Mouse (Mus musculus): Measurements from ENCODE around the gene Pmf1. TPM values are rescaled to one million over a fixed set of nuclear protein-coding genes. Genes with fewer than 3 reads are reported as not detected.

Gene Pmf1
- polyA plus RNA-seq, 1 experiment from 2014 or later: 118 TPM

DNA sequence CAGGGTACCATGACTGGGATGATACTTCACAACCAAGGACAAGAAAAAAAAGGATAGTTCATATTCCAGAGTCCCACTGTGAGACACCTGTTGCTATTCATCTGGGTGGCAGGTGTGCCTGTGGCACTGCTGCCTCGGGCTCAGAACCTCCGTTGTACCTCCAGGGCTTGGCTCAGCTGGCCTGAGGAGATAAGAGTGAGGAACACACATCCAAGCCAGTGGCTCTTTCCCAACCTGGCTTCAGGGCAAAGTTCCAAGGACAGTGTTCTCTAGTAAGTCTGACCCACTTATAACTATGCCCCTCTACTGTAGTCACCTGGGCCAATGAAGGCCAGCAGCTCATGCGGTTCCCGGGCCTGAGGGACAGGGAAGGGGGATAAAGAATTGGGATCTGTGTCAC, 1.6 kb upstream of the Pmf1 start:
- H3K36me3 ChIP-seq (ENCODE audit: control insufficient read depth, insufficient read depth, low read length): peaks cover 7% of the 10 kb centered on the region
- no peaks in the 10 kb centered on the region for H3K9me3 ChIP-seq (ENCODE audit: control insufficient read depth, low read length)
- WGBS: 86% methylated on average over 4 of the region's 4 CpGs
- DNase-seq (ENCODE audit: low spot score): no peak
- H3K9ac ChIP-seq (ENCODE audit: low read length): no peak overlapping the region
- H3K27ac ChIP-seq (ENCODE audit: low read depth, low read length): no peak overlapping the region
- H3K27me3 ChIP-seq (ENCODE audit: control insufficient read depth, insufficient read depth, low read length): no peaks in the 10 kb centered on the region
- H3K4me1 ChIP-seq (ENCODE audit: control insufficient read depth, insufficient read depth, low read length): peaks cover 3% of the 10 kb centered on the region; the same call in 1 of the 2 replicates
- no peak overlapping the region for H3K4me2 ChIP-seq (ENCODE audit: low read depth)
- H3K4me3 ChIP-seq (ENCODE audit: low read depth, low read length): no peak overlapping the region
- no peak for ATAC-seq (ENCODE audit: insufficient read depth, low FRiP score, low TSS enrichment)

- Histone ChIP-seq H3K4me1 (ENCODE audit: control insufficient read depth, insufficient read depth, low read length) (peaks cover 3% of the 10 kb centered on the region; the same call in 1 of the 2 replicates), H3K9me3 (ENCODE audit: control insufficient read depth, low read length) (no peaks in the 10 kb centered on the region), H3K27me3 (ENCODE audit: control insufficient read depth, insufficient read depth, low read length) (no peaks in the 10 kb centered on the region), H3K36me3 (ENCODE audit: control insufficient read depth, insufficient read depth, low read length) (peaks cover 4% of the 10 kb centered on the region; the same call in 1 of the 2 replicates), H3K27ac (ENCODE audit: low read depth, low read length) (no peak overlapping the region), H3K4me3 (ENCODE audit: low read depth, low read length) (peak overlapping the region; percentile 60), H3K9ac (ENCODE audit: low read length) (no peak overlapping the region), H3K4me2 (ENCODE audit: low read depth) (peak overlapping the region; percentile 70)
- no peak for DNase-seq (ENCODE audit: low spot score)
- whole genome bisulfite sequencing: 24% methylated on average over 7 of the region's 7 CpGs
- ATAC-seq (ENCODE audit: insufficient read depth, low FRiP score, low TSS enrichment): no peak
Measured at GRCm38 (mm10) chr3:88410645-88411031, 507 bp upstream of the Pmf1 start.

GRCm38 (mm10) chr3:88408953-88409352, 1.2 kb downstream of the Pmf1 start:
- no peak for DNase-seq (ENCODE audit: low spot score)
- Histone ChIP-seq H3K4me1 (ENCODE audit: control insufficient read depth, insufficient read depth, low read length) (peaks cover 3% of the 10 kb centered on the region; the same call in 1 of the 2 replicates), H3K9ac (ENCODE audit: low read length) (peak overlapping the region; percentile 84; the same call in 1 of the 2 replicates), H3K27ac (ENCODE audit: low read depth, low read length) (no peak overlapping the region), H3K4me3 (ENCODE audit: low read depth, low read length) (peak overlapping the region; percentile 60), H3K9me3 (ENCODE audit: control insufficient read depth, low read length) (no peaks in the 10 kb centered on the region), H3K4me2 (ENCODE audit: low read depth) (peak overlapping the region; percentile 70), H3K36me3 (ENCODE audit: control insufficient read depth, insufficient read depth, low read length) (no peaks in the 10 kb centered on the region; the same call in 1 of the 2 replicates), H3K27me3 (ENCODE audit: control insufficient read depth, insufficient read depth, low read length) (no peaks in the 10 kb centered on the region)
- ATAC-seq (ENCODE audit: insufficient read depth, low FRiP score, low TSS enrichment): no peak
- 73% methylated on average over 5 of the region's 5 CpGs for WGBS

GRCm38 (mm10) chr3:88407529-88407928, 2.6 kb downstream of the Pmf1 start:
- H3K4me2 ChIP-seq (ENCODE audit: low read depth): no peak overlapping the region
- no peaks in the 10 kb centered on the region for H3K27me3 ChIP-seq (ENCODE audit: control insufficient read depth, insufficient read depth, low read length)
- ATAC-seq (ENCODE audit: insufficient read depth, low FRiP score, low TSS enrichment) (no peak), DNase-seq (ENCODE audit: low spot score) (no peak)
- H3K4me1 ChIP-seq (ENCODE audit: control insufficient read depth, insufficient read depth, low read length): peaks cover 3% of the 10 kb centered on the region; the same call in 1 of the 2 replicates
- no peaks in the 10 kb centered on the region for H3K9me3 ChIP-seq (ENCODE audit: control insufficient read depth, low read length)
- no peak overlapping the region for H3K9ac ChIP-seq (ENCODE audit: low read length)
- WGBS: 54% methylated on average over 7 of the region's 7 CpGs
- H3K36me3 ChIP-seq (ENCODE audit: control insufficient read depth, insufficient read depth, low read length): no peaks in the 10 kb centered on the region; the same call in 1 of the 2 replicates
- no peak overlapping the region for H3K27ac ChIP-seq (ENCODE audit: low read depth, low read length)
- no peak overlapping the region for H3K4me3 ChIP-seq (ENCODE audit: low read depth, low read length)

GRCm38 (mm10) chr3:88407090-88407489, 3.0 kb downstream of the Pmf1 start:
- Histone ChIP-seq H3K9me3 (ENCODE audit: control insufficient read depth, low read length) (no peaks in the 10 kb centered on the region), H3K36me3 (ENCODE audit: control insufficient read depth, insufficient read depth, low read length) (peaks cover 2% of the 10 kb centered on the region; the same call in 1 of the 2 replicates), H3K27me3 (ENCODE audit: control insufficient read depth, insufficient read depth, low read length) (no peaks in the 10 kb centered on the region), H3K4me3 (ENCODE audit: low read depth, low read length) (no peak overlapping the region), H3K4me1 (ENCODE audit: control insufficient read depth, insufficient read depth, low read length) (peaks cover 3% of the 10 kb centered on the region; the same call in 1 of the 2 replicates), H3K9ac (ENCODE audit: low read length) (no peak overlapping the region), H3K4me2 (ENCODE audit: low read depth) (no peak overlapping the region), H3K27ac (ENCODE audit: low read depth, low read length) (no peak overlapping the region)
- peak; percentile 78 for DNase-seq (ENCODE audit: low spot score)
- WGBS: 4% methylated on average over 2 of the region's 2 CpGs
- no peak for ATAC-seq (ENCODE audit: insufficient read depth, low FRiP score, low TSS enrichment)

- WGBS: 92% methylated on average over 10 of the region's 10 CpGs
Measured at GRCm38 (mm10) chr3:88403522-88404230, 6.5 kb downstream of the Pmf1 start.

DNA sequence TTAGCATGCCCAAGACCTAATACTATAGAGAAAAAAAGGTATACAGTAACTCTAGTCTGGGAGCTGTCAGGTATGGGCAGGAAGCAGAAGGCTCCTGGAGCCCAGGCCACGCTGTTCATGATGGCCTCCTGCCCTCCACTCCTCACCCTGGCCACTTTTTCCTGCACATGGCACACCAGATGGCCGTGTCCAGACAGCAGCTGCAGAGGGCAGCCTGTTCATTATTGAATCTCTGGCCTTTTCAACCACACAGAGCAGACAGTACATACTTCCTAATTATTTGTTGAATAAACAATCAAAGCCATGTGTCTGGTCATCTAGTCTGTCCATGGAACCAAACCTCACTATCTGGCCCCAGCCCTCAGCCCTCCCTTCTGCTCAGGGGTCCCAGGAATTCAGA, 11.5 kb downstream of the Pmf1 start:
- WGBS: 88% methylated on average over 2 of the region's 2 CpGs
- Histone ChIP-seq H3K27me3 (ENCODE audit: control insufficient read depth, insufficient read depth, low read length) (no peaks in the 10 kb centered on the region), H3K4me2 (ENCODE audit: low read depth) (no peak overlapping the region), H3K4me1 (ENCODE audit: control insufficient read depth, insufficient read depth, low read length) (no peaks in the 10 kb centered on the region), H3K27ac (ENCODE audit: low read depth, low read length) (no peak overlapping the region), H3K9me3 (ENCODE audit: control insufficient read depth, low read length) (no peaks in the 10 kb centered on the region), H3K4me3 (ENCODE audit: low read depth, low read length) (no peak overlapping the region), H3K9ac (ENCODE audit: low read length) (no peak overlapping the region), H3K36me3 (ENCODE audit: control insufficient read depth, insufficient read depth, low read length) (peaks cover 2% of the 10 kb centered on the region; the same call in 1 of the 2 replicates)
- ATAC-seq (ENCODE audit: insufficient read depth, low FRiP score, low TSS enrichment) (no peak), DNase-seq (ENCODE audit: low spot score) (no peak)

More at GRCm38 (mm10) chr3:88403522-88404230, 6.5 kb downstream of the Pmf1 start:
- ATAC-seq (ENCODE audit: insufficient read depth, low FRiP score, low TSS enrichment): no peak
- 0 out of 2 replicates have a peak, but pooled peaks cover 2% of the 10 kb centered on the region for H3K4me1 ChIP-seq (ENCODE audit: control insufficient read depth, insufficient read depth, low read length)
- H3K27ac ChIP-seq (ENCODE audit: low read depth, low read length): no peak overlapping the region
- no peaks in the 10 kb centered on the region for H3K27me3 ChIP-seq (ENCODE audit: control insufficient read depth, insufficient read depth, low read length)
- H3K4me2 ChIP-seq (ENCODE audit: low read depth): no peak overlapping the region
- H3K9me3 ChIP-seq (ENCODE audit: control insufficient read depth, low read length): no peaks in the 10 kb centered on the region
- peaks cover 2% of the 10 kb centered on the region; the same call in 1 of the 2 replicates for H3K36me3 ChIP-seq (ENCODE audit: control insufficient read depth, insufficient read depth, low read length)
- DNase-seq (ENCODE audit: low spot score): no peak
- H3K9ac ChIP-seq (ENCODE audit: low read length): no peak overlapping the region
- H3K4me3 ChIP-seq (ENCODE audit: low read depth, low read length): no peak overlapping the region

DNA sequence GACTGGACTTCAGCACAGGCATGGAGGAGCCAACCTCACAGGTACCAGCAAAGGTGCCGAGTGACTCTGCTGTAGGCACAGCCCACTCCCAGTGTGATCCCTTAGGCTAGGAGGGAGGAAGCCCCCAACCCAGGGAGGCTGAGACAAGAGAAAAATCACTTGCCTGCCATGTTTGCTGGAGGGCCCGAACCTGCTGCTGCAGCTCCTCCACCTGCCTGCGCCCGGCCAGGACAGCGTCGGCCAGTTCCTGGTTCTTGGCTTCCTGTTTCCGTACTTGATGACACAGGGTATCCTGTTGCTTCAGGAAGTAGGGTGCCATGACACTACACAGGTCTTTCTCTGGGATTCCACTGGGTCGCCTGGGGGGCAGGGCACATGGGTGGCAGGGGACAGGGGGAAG, 14.4 kb downstream of the Pmf1 start:
- DNase-seq (ENCODE audit: low spot score) (no peak), ATAC-seq (ENCODE audit: insufficient read depth, low FRiP score, low TSS enrichment) (no peak)
- no peaks in the 10 kb centered on the region for H3K27me3 ChIP-seq (ENCODE audit: control insufficient read depth, insufficient read depth, low read length)
- H3K4me2 ChIP-seq (ENCODE audit: low read depth): no peak overlapping the region
- 93% methylated on average over 8 of the region's 8 CpGs for WGBS
- H3K4me3 ChIP-seq (ENCODE audit: low read depth, low read length): no peak overlapping the region
- no peak overlapping the region for H3K27ac ChIP-seq (ENCODE audit: low read depth, low read length)
- no peaks in the 10 kb centered on the region; the same call in 1 of the 2 replicates for H3K36me3 ChIP-seq (ENCODE audit: control insufficient read depth, insufficient read depth, low read length)
- no peaks in the 10 kb centered on the region for H3K9me3 ChIP-seq (ENCODE audit: control insufficient read depth, low read length)
- H3K9ac ChIP-seq (ENCODE audit: low read length): no peak overlapping the region
- H3K4me1 ChIP-seq (ENCODE audit: control insufficient read depth, insufficient read depth, low read length): no peaks in the 10 kb centered on the region

- no peaks in the 10 kb centered on the region; the same call in 1 of the 2 replicates for H3K36me3 ChIP-seq (ENCODE audit: control insufficient read depth, insufficient read depth, low read length)
- no peak overlapping the region for H3K9ac ChIP-seq (ENCODE audit: low read length)
- ATAC-seq (ENCODE audit: insufficient read depth, low FRiP score, low TSS enrichment) (no peak), DNase-seq (ENCODE audit: low spot score) (no peak)
- no peak overlapping the region for H3K27ac ChIP-seq (ENCODE audit: low read depth, low read length)
- no peak overlapping the region for H3K4me3 ChIP-seq (ENCODE audit: low read depth, low read length)
- 89% methylated on average over 6 of the region's 6 CpGs for WGBS
- no peaks in the 10 kb centered on the region for H3K9me3 ChIP-seq (ENCODE audit: control insufficient read depth, low read length)
- H3K27me3 ChIP-seq (ENCODE audit: control insufficient read depth, insufficient read depth, low read length): no peaks in the 10 kb centered on the region
- no peak overlapping the region for H3K4me2 ChIP-seq (ENCODE audit: low read depth)
- H3K4me1 ChIP-seq (ENCODE audit: control insufficient read depth, insufficient read depth, low read length): no peaks in the 10 kb centered on the region
Measured at GRCm38 (mm10) chr3:88395288-88395687, 14.8 kb downstream of the Pmf1 start.
